Mouse (Mus musculus): ENCODE measurements around the gene 3830406C13Rik. TPM values are rescaled to one million over a fixed set of nuclear protein-coding genes. Genes with fewer than 3 reads are reported as not detected.
"Not testable (repeated sequence)": the region's sequence is repeated elsewhere in the genome, so short reads cannot be mapped to it uniquely, and the experiment has no call there.

The 3830406C13Rik gene
- 50.9 and 52.1 TPM in 2 replicates for polyA plus RNA-seq (2014; fragmentation: Nextera tagmentation; extraction: Ambion mirVana)

- Histone ChIP-seq H3K4me2 (replicated peaks; ENCODE audit: low read depth, low read length) (peak within 1 kb of the TSS; percentile 64), H3K9me3 (ENCODE audit: control insufficient read depth, low read depth, low read length) (no peaks in the 10 kb centered on the region), H3K9ac (replicated peaks; ENCODE audit: low read depth, low read length) (peak within 1 kb of the TSS; percentile 82), H3K4me3 (ENCODE audit: low read depth, low read length) (peak within 1 kb of the TSS; percentile 74), H3K36me3 (ENCODE audit: control insufficient read depth, insufficient read depth, low read length) (no peaks in the 10 kb centered on the region), H3K27me3 (ENCODE audit: control insufficient read depth, insufficient read depth, low read length) (no peaks in the 10 kb centered on the region), H3K27ac (ENCODE audit: low read length) (peak within 1 kb of the TSS; percentile 98), H3K4me1 (ENCODE audit: control insufficient read depth, insufficient read depth, low read length) (no peaks in the 10 kb centered on the region)
- WGBS, result under 1% methylated on average over 48 of the region's 48 CpGs
- ATAC-seq (ENCODE audit: insufficient number of reproducible peaks, insufficient read depth, low FRiP score, low read depth), result peak; percentile 97
Observed at GRCm38 (mm10) chr14:12284141-12284912, at the start of gene 3830406C13Rik. 3830406C13Rik (plus strand) TSS chr14:12284173.

- H3K4me2 ChIP-seq (replicated peaks; ENCODE audit: low read depth, low read length), result no peak overlapping the region
- 63% methylated on average over 4 of the region's 4 CpGs for WGBS
- H3K27ac ChIP-seq (ENCODE audit: low read length), result no peak overlapping the region
- H3K4me1 ChIP-seq (ENCODE audit: control insufficient read depth, insufficient read depth, low read length), result no peaks in the 10 kb centered on the region
- H3K4me3 ChIP-seq (ENCODE audit: low read depth, low read length), result no peak overlapping the region
- no peaks in the 10 kb centered on the region for H3K27me3 ChIP-seq (ENCODE audit: control insufficient read depth, insufficient read depth, low read length)
- no peaks in the 10 kb centered on the region for H3K36me3 ChIP-seq (ENCODE audit: control insufficient read depth, insufficient read depth, low read length)
- H3K9ac ChIP-seq (replicated peaks; ENCODE audit: low read depth, low read length), result no peak overlapping the region
- H3K9me3 ChIP-seq (ENCODE audit: control insufficient read depth, low read depth, low read length), result no peaks in the 10 kb centered on the region
- ATAC-seq (ENCODE audit: insufficient number of reproducible peaks, insufficient read depth, low FRiP score, low read depth), result no peak
Observed at GRCm38 (mm10) chr14:12243726-12244125, 40.2 kb upstream of the 3830406C13Rik start.

- H3K4me3 ChIP-seq (ENCODE audit: low read depth, low read length), result no peak overlapping the region
- H3K4me2 ChIP-seq (replicated peaks; ENCODE audit: low read depth, low read length), result no peak overlapping the region
- no peaks in the 10 kb centered on the region for H3K27me3 ChIP-seq (ENCODE audit: control insufficient read depth, insufficient read depth, low read length)
- H3K9ac ChIP-seq (replicated peaks; ENCODE audit: low read depth, low read length), result no peak overlapping the region
- WGBS, result 59% methylated on average over 3 of the region's 3 CpGs
- no peak for ATAC-seq (ENCODE audit: insufficient number of reproducible peaks, insufficient read depth, low FRiP score, low read depth)
- no peaks in the 10 kb centered on the region for H3K9me3 ChIP-seq (ENCODE audit: control insufficient read depth, low read depth, low read length)
- H3K27ac ChIP-seq (ENCODE audit: low read length), result no peak overlapping the region
- no peaks in the 10 kb centered on the region for H3K4me1 ChIP-seq (ENCODE audit: control insufficient read depth, insufficient read depth, low read length)
- H3K36me3 ChIP-seq (ENCODE audit: control insufficient read depth, insufficient read depth, low read length), result no peaks in the 10 kb centered on the region
Observed at GRCm38 (mm10) chr14:12276031-12276430, 7.9 kb upstream of the 3830406C13Rik start.

GRCm38 (mm10) chr14:12283641-12284040 lies 332 bp upstream of the 3830406C13Rik start, which contains the start of gene Gm49355:
Gm49355 (plus strand) TSS chr14:12283976.
- peak within 1 kb of the TSS; percentile 74 for H3K4me3 ChIP-seq (ENCODE audit: low read depth, low read length)
- no peaks in the 10 kb centered on the region for H3K27me3 ChIP-seq (ENCODE audit: control insufficient read depth, insufficient read depth, low read length)
- peak within 1 kb of the TSS; percentile 64 for H3K4me2 ChIP-seq (replicated peaks; ENCODE audit: low read depth, low read length)
- ATAC-seq (ENCODE audit: insufficient number of reproducible peaks, insufficient read depth, low FRiP score, low read depth), result no peak
- peak within 1 kb of the TSS; percentile 98 for H3K27ac ChIP-seq (ENCODE audit: low read length)
- H3K9ac ChIP-seq (replicated peaks; ENCODE audit: low read depth, low read length), result peak within 1 kb of the TSS; percentile 82
- WGBS, result 67% methylated on average over 6 of the region's 6 CpGs
- no peaks in the 10 kb centered on the region for H3K9me3 ChIP-seq (ENCODE audit: control insufficient read depth, low read depth, low read length)
- no peaks in the 10 kb centered on the region for H3K36me3 ChIP-seq (ENCODE audit: control insufficient read depth, insufficient read depth, low read length)
- no peaks in the 10 kb centered on the region for H3K4me1 ChIP-seq (ENCODE audit: control insufficient read depth, insufficient read depth, low read length)

GRCm38 (mm10) chr14:12289747-12290146 lies 5.8 kb downstream of the 3830406C13Rik start:
- H3K9ac ChIP-seq (replicated peaks; ENCODE audit: low read depth, low read length); H3K27ac ChIP-seq (ENCODE audit: low read length); H3K9me3 ChIP-seq (ENCODE audit: control insufficient read depth, low read depth, low read length); H3K36me3 ChIP-seq (ENCODE audit: control insufficient read depth, insufficient read depth, low read length); H3K4me2 ChIP-seq (replicated peaks; ENCODE audit: low read depth, low read length); H3K27me3 ChIP-seq (ENCODE audit: control insufficient read depth, insufficient read depth, low read length); H3K4me1 ChIP-seq (ENCODE audit: control insufficient read depth, insufficient read depth, low read length); H3K4me3 ChIP-seq (ENCODE audit: low read depth, low read length); ATAC-seq (ENCODE audit: insufficient number of reproducible peaks, insufficient read depth, low FRiP score, low read depth): not testable (repeated sequence)

- no peaks in the 10 kb centered on the region for H3K4me1 ChIP-seq (ENCODE audit: control insufficient read depth, insufficient read depth, low read length)
- 86% methylated on average over 7 of the region's 7 CpGs for WGBS
- no peak overlapping the region for H3K9ac ChIP-seq (replicated peaks; ENCODE audit: low read depth, low read length)
- ATAC-seq (ENCODE audit: insufficient number of reproducible peaks, insufficient read depth, low FRiP score, low read depth), result no peak
- no peak overlapping the region for H3K4me2 ChIP-seq (replicated peaks; ENCODE audit: low read depth, low read length)
- no peak overlapping the region for H3K4me3 ChIP-seq (ENCODE audit: low read depth, low read length)
- H3K27ac ChIP-seq (ENCODE audit: low read length), result no peak overlapping the region
- H3K36me3 ChIP-seq (ENCODE audit: control insufficient read depth, insufficient read depth, low read length), result no peaks in the 10 kb centered on the region
- H3K9me3 ChIP-seq (ENCODE audit: control insufficient read depth, low read depth, low read length), result no peaks in the 10 kb centered on the region
- H3K27me3 ChIP-seq (ENCODE audit: control insufficient read depth, insufficient read depth, low read length), result no peaks in the 10 kb centered on the region
Observed at GRCm38 (mm10) chr14:12296391-12296790, 12.4 kb downstream of the 3830406C13Rik start.

- ATAC-seq (ENCODE audit: insufficient number of reproducible peaks, insufficient read depth, low FRiP score, low read depth), result no peak
Observed at GRCm38 (mm10) chr14:12299171-12299570, 15.2 kb downstream of the 3830406C13Rik start.

GRCm38 (mm10) chr14:12299654-12300053 lies 15.7 kb downstream of the 3830406C13Rik start:
- Histone ChIP-seq H3K36me3 (ENCODE audit: control insufficient read depth, insufficient read depth, low read length) (no peaks in the 10 kb centered on the region), H3K27ac (ENCODE audit: low read length) (no peak overlapping the region), H3K9me3 (ENCODE audit: control insufficient read depth, low read depth, low read length) (no peaks in the 10 kb centered on the region), H3K4me2 (replicated peaks; ENCODE audit: low read depth, low read length) (no peak overlapping the region), H3K27me3 (ENCODE audit: control insufficient read depth, insufficient read depth, low read length) (no peaks in the 10 kb centered on the region), H3K9ac (replicated peaks; ENCODE audit: low read depth, low read length) (no peak overlapping the region), H3K4me1 (ENCODE audit: control insufficient read depth, insufficient read depth, low read length) (no peaks in the 10 kb centered on the region), H3K4me3 (ENCODE audit: low read depth, low read length) (no peak overlapping the region)
- ATAC-seq (ENCODE audit: insufficient number of reproducible peaks, insufficient read depth, low FRiP score, low read depth), result no peak
- 81% methylated on average over 6 of the region's 6 CpGs for WGBS

More at GRCm38 (mm10) chr14:12299171-12299570, 15.2 kb downstream of the 3830406C13Rik start:
- no peak overlapping the region for H3K9ac ChIP-seq (replicated peaks; ENCODE audit: low read depth, low read length)
- H3K27me3 ChIP-seq (ENCODE audit: control insufficient read depth, insufficient read depth, low read length), result no peaks in the 10 kb centered on the region
- H3K9me3 ChIP-seq (ENCODE audit: control insufficient read depth, low read depth, low read length), result no peaks in the 10 kb centered on the region
- H3K4me2 ChIP-seq (replicated peaks; ENCODE audit: low read depth, low read length), result no peak overlapping the region
- H3K36me3 ChIP-seq (ENCODE audit: control insufficient read depth, insufficient read depth, low read length), result no peaks in the 10 kb centered on the region
- H3K4me1 ChIP-seq (ENCODE audit: control insufficient read depth, insufficient read depth, low read length), result no peaks in the 10 kb centered on the region
- no peak overlapping the region for H3K4me3 ChIP-seq (ENCODE audit: low read depth, low read length)
- H3K27ac ChIP-seq (ENCODE audit: low read length), result no peak overlapping the region

GRCm38 (mm10) chr14:12300275-12300674 lies 16.3 kb downstream of the 3830406C13Rik start:
- WGBS, result 77% methylated on average over 4 of the region's 4 CpGs
- no peaks in the 10 kb centered on the region for H3K36me3 ChIP-seq (ENCODE audit: control insufficient read depth, insufficient read depth, low read length)

More at GRCm38 (mm10) chr14:12300275-12300674, 16.3 kb downstream of the 3830406C13Rik start:
- H3K9me3 ChIP-seq (ENCODE audit: control insufficient read depth, low read depth, low read length), result no peaks in the 10 kb centered on the region
- H3K27ac ChIP-seq (ENCODE audit: low read length), result no peak overlapping the region
- ATAC-seq (ENCODE audit: insufficient number of reproducible peaks, insufficient read depth, low FRiP score, low read depth), result no peak
- no peak overlapping the region for H3K4me3 ChIP-seq (ENCODE audit: low read depth, low read length)
- no peaks in the 10 kb centered on the region for H3K4me1 ChIP-seq (ENCODE audit: control insufficient read depth, insufficient read depth, low read length)
- no peaks in the 10 kb centered on the region for H3K27me3 ChIP-seq (ENCODE audit: control insufficient read depth, insufficient read depth, low read length)
- H3K9ac ChIP-seq (replicated peaks; ENCODE audit: low read depth, low read length), result no peak overlapping the region
- H3K4me2 ChIP-seq (replicated peaks; ENCODE audit: low read depth, low read length), result no peak overlapping the region
